Mouse (Mus musculus) liver, embryonic 14.5 days (tissue): ENCODE data around the gene Plk4. TPM values are rescaled to one million over a fixed set of nuclear protein-coding genes. Genes with fewer than 3 reads are reported as not detected.
A peak's percentile ranks its signal among the peaks of the same experiment; 100 is the strongest.

ENCODE experiments used
- ATAC-seq: fragments of 200-750 bp; cut with Nextera tagmentation; 2 replicates; pipeline ENCODE4 v1.8.0; 2017; ENCODE audit warnings: moderate number of reproducible peaks, mild to moderate bottlenecking, moderate library complexity; ENCODE audit not compliant: insufficient read depth
- DNase-seq, 3 experiments: peaks; one replicate each; pipeline ENCODE4 v3.0.0-alpha.2; 2012 to 2013; ENCODE audit warnings: low read depth in 3 of 3, low spot score in 3 of 3
- H3K27ac ChIP-seq: fragments of 300-500 bp; sonication (generic); 2 replicates; pipeline ENCODE4 v1.5.1; 2014; ENCODE audit warnings: moderate library complexity, mild to moderate bottlenecking, control low read depth, inconsistent platforms
- H3K27me3 ChIP-seq: fragments of 300-500 bp; sonication (generic); 2 replicates; pipeline ENCODE4 v1.6.1; 2014; ENCODE audit warnings: mild to moderate bottlenecking, low read length, moderate library complexity; ENCODE audit not compliant: control insufficient read depth, insufficient read depth
- H3K36me3 ChIP-seq: fragments of 300-500 bp; sonication (generic); replicated peaks from 2 replicates; pipeline ENCODE4 v1.6.1; 2014; ENCODE audit warnings: low read depth; ENCODE audit not compliant: control insufficient read depth, insufficient read depth
- H3K4me1 ChIP-seq, 2 experiments: fragments of 200-500 bp in 1 of 2; fragments of 300-500 bp in 1 of 2; sonication (generic) in 1 of 2; replicated peaks; 2 replicates each; pipeline ENCODE4 v1.6.1; 2012 to 2014; ENCODE audit warnings: antibody characterized with exemption in 1 of 2, inconsistent platforms in 1 of 2, low read length in 1 of 2; ENCODE audit not compliant: control insufficient read depth in 2 of 2, insufficient read depth in 2 of 2
- H3K4me2 ChIP-seq: fragments of 300-500 bp; sonication (generic); 2 replicates; pipeline ENCODE4 v1.6.1; 2014; ENCODE audit warnings: low read depth, mild to moderate bottlenecking, control low read depth, moderate library complexity
- H3K4me3 ChIP-seq, 2 experiments: fragments of 200-500 bp in 1 of 2; fragments of 300-500 bp in 1 of 2; sonication (generic) in 1 of 2; 2 replicates each; pipeline ENCODE4 v1.5.1; 2012 to 2014; ENCODE audit warnings: low read depth in 2 of 2, low read length in 2 of 2, mild to moderate bottlenecking in 2 of 2, control low read depth in 1 of 2, inconsistent platforms in 1 of 2, moderate library complexity in 1 of 2; ENCODE audit not compliant: insufficient read depth in 1 of 2
- H3K9ac ChIP-seq: fragments of 300-500 bp; sonication (generic); replicated peaks from 2 replicates; pipeline ENCODE4 v1.6.1; 2014; ENCODE audit warnings: mild to moderate bottlenecking, control low read depth, moderate library complexity
- H3K9me3 ChIP-seq: fragments of 300-500 bp; sonication (generic); 2 replicates; pipeline ENCODE4 v1.6.1; 2016; ENCODE audit warnings: low read length, mixed read lengths; ENCODE audit not compliant: control insufficient read depth
- CTCF ChIP-seq: IDR thresholded peaks from 2 replicates; pipeline ENCODE4 v1.5.1; 2016; ENCODE audit warnings: antibody characterized with exemption, low read depth, control low read depth
- EP300 ChIP-seq: IDR thresholded peaks from 2 replicates; pipeline ENCODE4 v1.6.1; 2016; ENCODE audit warnings: antibody characterized with exemption, low read depth
- WGBS: fragments of 180-500 bp; shearing (Covaris S2); extraction: QIAGEN DNeasy Blood & Tissue Kit; methylation state at CpG from one replicate; pipeline ENCODE4 v1.1.7; 2014; ENCODE audit not compliant: insufficient replicate concordance; 5-methylcytosine and 5-hydroxymethylcytosine counted together
- polyA plus RNA-seq, 2 experiments: library from polyadenylated mRNA; depleted of rRNA in 1 of 2; stranded (reverse) in 1 of 2; unstranded in 1 of 2; fragments of >200 nt; fragmentation: Nextera tagmentation in 1 of 2; extraction: Ambion mirVana in 1 of 2; gene quantifications; 2 replicates each; pipeline versions ENCODE4 v1.2.1 to v1.2.3; 2012 to 2014

Plk4 gene
- polyA plus RNA-seq (2012; rRNA removed), result 16.6 and 22.1 TPM in 2 replicates
- 36.7 and 38.3 TPM in 2 replicates for polyA plus RNA-seq (2014; fragmentation: Nextera tagmentation; extraction: Ambion mirVana)

DNA sequence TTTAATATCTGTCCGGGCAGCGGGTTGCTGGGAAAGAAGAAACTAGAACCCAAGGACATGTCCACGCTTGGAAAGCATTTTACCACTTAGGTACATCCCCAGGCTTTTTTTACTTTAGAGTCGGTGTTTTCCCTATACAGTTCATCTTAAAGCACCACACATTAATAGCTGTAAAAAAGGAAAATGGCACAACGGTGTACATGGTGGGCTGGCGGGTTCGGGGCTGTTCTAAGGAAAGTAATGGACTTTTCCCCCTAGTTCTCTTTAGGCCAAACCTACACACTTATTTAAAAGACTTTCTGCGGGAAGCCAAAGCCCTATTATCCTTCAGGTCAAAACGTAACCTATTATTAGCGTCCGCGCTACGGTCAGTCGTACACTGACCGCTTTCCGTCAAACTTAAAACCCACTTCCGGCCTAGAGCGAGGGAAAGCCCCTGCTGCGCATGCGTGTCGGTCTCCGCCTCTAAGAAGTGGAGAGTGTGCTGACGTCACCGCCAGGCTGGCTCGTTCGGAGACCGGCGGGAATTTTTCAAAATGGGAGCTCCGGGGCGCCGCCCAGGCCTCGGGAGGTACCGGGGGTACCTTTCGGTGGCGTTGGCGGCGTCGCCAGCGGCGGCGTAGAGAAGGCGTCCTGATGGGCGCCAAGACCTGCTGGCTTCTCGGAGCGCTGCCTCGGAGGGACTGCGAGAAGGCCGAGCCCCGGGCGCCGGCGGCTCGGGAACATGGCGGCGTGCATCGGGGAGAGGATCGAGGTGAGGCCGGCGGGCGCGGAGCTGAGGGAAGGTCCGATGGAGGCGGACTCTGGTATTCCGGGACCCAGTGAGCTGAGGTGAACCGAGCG, at the start of gene Plk4:
Gene Plk4 (plus strand): TSS at position 490 of the 843 bp plus-strand sequence.
- Histone ChIP-seq H3K27me3 (no peaks in the 10 kb centered on the region), H3K36me3 (peaks cover 15% of the 10 kb centered on the region), H3K9me3 (no peaks in the 10 kb centered on the region), H3K9ac (peak within 1 kb of the TSS; percentile 86), H3K4me2 (peak within 1 kb of the TSS; percentile 82), H3K27ac (peak within 1 kb of the TSS; percentile 70), H3K4me3 (peak within 1 kb of the TSS; percentile 86 to 91), H3K4me1 (peaks cover 7 to 15% of the 10 kb centered on the region in 2 experiments)
- 1% methylated on average over 66 of the region's 66 CpGs for WGBS
- TF ChIP-seq EP300 (no peak), CTCF (0 out of 2 replicates have a peak, but pooled peaks have one; percentile 4)
- DNase-seq (peak; percentile 94 to 95 (median 94)), ATAC-seq (peak; percentile 87)

DNA sequence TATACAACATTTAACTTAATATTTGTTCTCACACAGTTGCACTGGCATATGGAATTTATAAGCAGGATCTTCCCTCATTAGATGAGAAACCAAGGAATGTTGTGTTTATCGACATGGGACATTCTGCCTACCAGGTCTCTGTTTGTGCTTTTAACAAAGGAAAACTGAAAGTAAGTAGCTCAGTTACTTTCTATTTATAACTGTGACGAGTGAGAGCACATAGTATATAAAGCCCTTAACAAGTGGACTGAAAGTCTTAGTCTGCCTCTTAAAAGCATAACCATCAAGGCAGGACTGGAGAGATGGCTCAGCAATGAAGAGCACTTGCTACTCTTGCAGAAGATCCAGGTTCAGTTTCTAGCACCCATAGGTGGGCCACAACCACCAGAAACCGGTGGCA, 39.1 kb upstream of the Plk4 start:
- Histone ChIP-seq H3K4me1 (no peaks in the 10 kb centered on the region), H3K36me3 (peaks cover 11% of the 10 kb centered on the region), H3K9ac (no peak overlapping the region), H3K4me3 (no peak overlapping the region), H3K4me2 (no peak overlapping the region), H3K9me3 (no peaks in the 10 kb centered on the region), H3K27ac (no peak overlapping the region), H3K27me3 (no peaks in the 10 kb centered on the region)
- no peak for TF ChIP-seq CTCF
- no peak for TF ChIP-seq EP300
- 81% methylated on average over 3 of the region's 3 CpGs for WGBS
- ATAC-seq (no peak), DNase-seq (no peak)

- Histone ChIP-seq H3K4me1 (no peaks in the 10 kb centered on the region), H3K27ac (no peak overlapping the region), H3K36me3 (peaks cover 11% of the 10 kb centered on the region), H3K4me3 (no peak overlapping the region), H3K9ac (no peak overlapping the region), H3K4me2 (no peak overlapping the region), H3K27me3 (no peaks in the 10 kb centered on the region), H3K9me3 (no peaks in the 10 kb centered on the region)
- TF ChIP-seq CTCF, result no peak
- TF ChIP-seq EP300, result no peak
- ATAC-seq (no peak), DNase-seq (no peak)
- WGBS, result 80% methylated on average over 2 of the region's 2 CpGs
These were observed 38.5 kb upstream of the Plk4 start for GRCm38 (mm10) chr3:40761312-40761711.

DNA sequence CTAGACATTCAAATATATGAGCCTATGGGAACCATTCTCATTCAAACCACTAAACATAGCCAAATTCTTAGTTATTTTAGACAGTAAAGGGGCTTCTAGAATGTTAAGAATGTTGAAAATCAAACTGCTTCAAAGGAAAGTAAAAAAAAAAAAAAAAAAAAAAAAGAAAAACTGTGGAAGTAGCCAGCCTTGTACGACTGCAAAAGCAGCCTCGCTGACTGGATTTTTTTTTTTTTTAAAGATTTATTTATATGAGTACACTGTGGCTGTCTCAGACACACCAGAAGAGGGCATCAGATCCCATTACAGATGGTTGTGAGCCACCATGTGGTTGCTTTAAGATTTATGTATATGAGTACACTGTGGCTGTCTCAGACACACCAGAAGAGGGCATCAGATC, 6.0 kb upstream of the Plk4 start:
- H3K9ac ChIP-seq, result no peak overlapping the region
- no peaks in the 10 kb centered on the region for H3K9me3 ChIP-seq
- no peak for TF ChIP-seq EP300
- no peak for TF ChIP-seq CTCF
- ATAC-seq (no peak), DNase-seq (no peak)
- peaks cover 4% of the 10 kb centered on the region for H3K36me3 ChIP-seq
- H3K4me1 ChIP-seq, result peaks cover 2 to 3% of the 10 kb centered on the region in 2 experiments
- no peak overlapping the region for H3K27ac ChIP-seq
- no peaks in the 10 kb centered on the region for H3K27me3 ChIP-seq
- H3K4me3 ChIP-seq, result no peak overlapping the region
- WGBS, result 79% methylated on average over 2 of the region's 2 CpGs
- no peak overlapping the region for H3K4me2 ChIP-seq

DNA sequence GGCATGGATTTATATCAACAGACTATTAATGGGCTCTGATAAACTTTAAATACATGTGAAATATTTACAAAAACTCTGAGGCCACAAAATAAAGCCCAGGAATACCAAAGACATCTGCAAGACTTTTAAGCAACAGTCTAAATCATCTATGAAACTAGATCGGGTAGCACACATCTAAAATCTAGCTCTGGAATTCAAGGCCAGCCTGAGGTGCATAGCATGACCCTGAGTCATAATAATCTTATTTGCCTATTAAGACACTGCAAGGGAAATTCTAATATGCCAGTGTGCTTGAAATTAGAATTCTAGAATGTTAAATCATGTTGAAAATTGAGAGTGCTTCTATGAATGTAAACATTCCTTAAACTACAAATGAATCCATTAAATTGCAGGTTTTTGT, 1.8 kb upstream of the Plk4 start:
- H3K9ac ChIP-seq, result no peak overlapping the region
- 60% methylated on average over 1 of the region's 1 CpGs for WGBS
- peaks cover 13% of the 10 kb centered on the region for H3K36me3 ChIP-seq
- TF ChIP-seq EP300, result no peak
- TF ChIP-seq CTCF, result no peak
- H3K4me2 ChIP-seq, result no peak overlapping the region
- ATAC-seq (no peak), DNase-seq (no peak)
- no peaks in the 10 kb centered on the region for H3K27me3 ChIP-seq
- peaks cover 7 to 15% of the 10 kb centered on the region in 2 experiments for H3K4me1 ChIP-seq
- no peaks in the 10 kb centered on the region for H3K9me3 ChIP-seq
- H3K27ac ChIP-seq, result no peak overlapping the region
- no peak overlapping the region for H3K4me3 ChIP-seq
